Mouse (Mus musculus) cerebellum, adult 2 months (tissue): ENCODE data around the gene Prpf19. TPM values are rescaled to one million over a fixed set of nuclear protein-coding genes. Genes with fewer than 3 reads are reported as not detected.
A peak's percentile ranks its signal among the peaks of the same experiment; 100 is the strongest.

Source experiments
- DNase-seq, 2 experiments: peaks; one replicate each; pipeline ENCODE4 v3.0.0; 2021
- H3K27ac ChIP-seq: fragments of 200-500 bp; 2 replicates; pipeline ENCODE4 v1.5.1; 2012; ENCODE audit warnings: low read length, control low read depth, inconsistent platforms; ENCODE audit not compliant: insufficient read depth
- H3K27me3 ChIP-seq: fragments of 200-500 bp; 2 replicates; pipeline ENCODE4 v1.6.1; 2012; ENCODE audit warnings: inconsistent platforms, mild to moderate bottlenecking, low read length, moderate library complexity; ENCODE audit not compliant: control insufficient read depth, insufficient read depth
- H3K4me1 ChIP-seq: fragments of 200-500 bp; 2 replicates; pipeline ENCODE4 v1.6.1; 2011; ENCODE audit warnings: low read length; ENCODE audit not compliant: control insufficient read depth, insufficient read depth
- H3K4me3 ChIP-seq: fragments of 200-500 bp; replicated peaks from 2 replicates; pipeline ENCODE3; 2011; ENCODE audit warnings: mild to moderate bottlenecking, low read depth, low read length, control low read depth; ENCODE audit not compliant: insufficient read depth
- CTCF ChIP-seq: fragments of 200-500 bp; IDR thresholded peaks from 2 replicates; pipeline ENCODE4 v1.5.1; 2011; ENCODE audit warnings: low read depth, mild to moderate bottlenecking, control low read depth, low read length, moderate library complexity, borderline replicate concordance; ENCODE audit not compliant: insufficient read depth
- POLR2A ChIP-seq: fragments of 200-500 bp; IDR thresholded peaks from 2 replicates; pipeline ENCODE4 v1.6.1; 2011; ENCODE audit warnings: low read length, control low read depth, borderline replicate concordance; ENCODE audit not compliant: insufficient read depth
- WGBS: fragments of 180-500 bp; shearing (Covaris S2); methylation state at CpG from one replicate; pipeline ENCODE4 v1.1.7; 2018; 5-methylcytosine and 5-hydroxymethylcytosine counted together
- polyA plus RNA-seq: library from polyadenylated mRNA; depleted of rRNA; stranded (reverse); fragments of >200 nt; gene quantifications from 2 replicates; pipeline ENCODE4 v1.2.3, GENCODE M21; 2012; rRNA removed

Gene Prpf19
- polyA plus RNA-seq, 1 experiment: 278 TPM

DNA sequence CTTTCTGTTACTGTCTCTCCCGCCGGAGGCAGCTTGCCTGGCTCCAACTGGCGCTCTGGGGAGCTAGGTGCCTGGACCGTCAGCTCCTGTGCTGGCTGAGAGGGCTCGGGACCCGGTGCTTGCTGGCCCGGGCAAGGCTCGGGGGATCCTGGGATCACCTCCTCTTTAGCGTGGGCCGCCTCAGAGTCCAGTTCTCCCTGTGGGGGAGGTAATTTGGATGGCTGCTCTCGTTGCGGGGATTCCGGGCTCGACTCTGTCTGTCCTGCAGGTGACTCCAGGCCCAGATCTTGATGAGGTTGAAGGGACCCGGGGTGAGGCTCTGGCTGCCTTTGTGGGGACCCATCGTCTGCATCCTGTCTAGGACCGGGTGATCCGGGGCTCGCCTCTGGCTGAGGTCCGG is 53.4 kb downstream of the Prpf19 start:
- Histone ChIP-seq H3K27ac (no peak overlapping the region), H3K4me3 (peak overlapping the region; percentile 62), H3K4me1 (peaks cover 14% of the 10 kb centered on the region), H3K27me3 (no peaks in the 10 kb centered on the region)
- no peak for TF ChIP-seq POLR2A
- TF ChIP-seq CTCF: no peak
- peak; percentile 18 to 35 for DNase-seq
- under 1% methylated on average over 20 of the region's 20 CpGs for WGBS

DNA sequence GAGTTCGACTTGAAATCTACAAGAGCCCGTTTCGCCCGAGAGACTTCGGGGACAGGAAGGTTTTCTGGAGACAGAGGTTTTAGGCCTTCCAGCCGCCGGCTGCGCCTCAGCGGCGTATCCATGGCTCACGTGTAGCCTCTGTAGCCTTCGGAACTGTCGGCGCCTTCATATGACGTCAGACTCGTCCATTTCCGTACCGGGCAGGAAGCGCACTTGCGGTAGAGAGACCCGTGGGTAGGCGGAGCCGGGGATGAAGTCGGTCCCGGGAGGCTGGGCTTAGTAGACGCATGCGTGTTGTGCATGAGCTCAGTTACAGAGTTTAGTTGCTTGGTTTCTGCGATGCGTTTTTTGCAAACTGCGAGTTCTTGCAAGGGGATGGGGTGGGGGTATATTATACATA is 54.1 kb downstream of the Prpf19 start, which contains the start of gene Ccdc86:
Gene Ccdc86 (minus strand): TSS at position 155 of the 400 bp plus-strand sequence.
- peaks cover 14% of the 10 kb centered on the region for H3K4me1 ChIP-seq
- no peak within 1 kb of the TSS for H3K27ac ChIP-seq
- peak within 1 kb of the TSS; percentile 87 for H3K4me3 ChIP-seq
- no peak for TF ChIP-seq CTCF
- peak; percentile 55; the same call in 1 of the 2 replicates for TF ChIP-seq POLR2A
- WGBS: under 1% methylated on average over 30 of the region's 30 CpGs
- H3K27me3 ChIP-seq: no peaks in the 10 kb centered on the region
- DNase-seq: peak; percentile 95 to 97

DNA sequence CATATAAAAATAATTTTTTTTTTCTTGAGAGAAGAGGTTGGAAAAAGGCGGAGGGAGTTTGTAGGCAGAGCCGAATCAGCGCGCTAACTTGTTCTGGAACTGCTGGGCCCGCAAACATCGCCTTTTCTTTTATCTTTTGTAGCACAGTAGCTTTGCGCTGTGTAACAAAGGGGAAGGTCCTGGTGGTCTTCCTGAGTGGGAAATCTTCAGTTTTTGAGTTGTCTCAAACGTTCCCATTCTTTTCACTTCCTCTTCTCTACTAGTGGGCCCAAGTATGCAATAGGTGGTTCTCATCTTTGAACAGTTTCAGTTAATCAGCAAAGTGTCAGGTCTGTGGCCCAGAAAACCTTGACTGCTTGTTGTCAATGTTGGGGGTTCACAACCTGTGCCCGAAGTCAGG is 54.5 kb downstream of the Prpf19 start:
- Histone ChIP-seq H3K4me3 (peak overlapping the region; percentile 27), H3K27me3 (no peaks in the 10 kb centered on the region), H3K4me1 (peaks cover 14% of the 10 kb centered on the region), H3K27ac (no peak overlapping the region)
- TF ChIP-seq CTCF (no peak), POLR2A (no peak)
- 32% methylated on average over 9 of the region's 9 CpGs for WGBS
- DNase-seq: no peak

DNA sequence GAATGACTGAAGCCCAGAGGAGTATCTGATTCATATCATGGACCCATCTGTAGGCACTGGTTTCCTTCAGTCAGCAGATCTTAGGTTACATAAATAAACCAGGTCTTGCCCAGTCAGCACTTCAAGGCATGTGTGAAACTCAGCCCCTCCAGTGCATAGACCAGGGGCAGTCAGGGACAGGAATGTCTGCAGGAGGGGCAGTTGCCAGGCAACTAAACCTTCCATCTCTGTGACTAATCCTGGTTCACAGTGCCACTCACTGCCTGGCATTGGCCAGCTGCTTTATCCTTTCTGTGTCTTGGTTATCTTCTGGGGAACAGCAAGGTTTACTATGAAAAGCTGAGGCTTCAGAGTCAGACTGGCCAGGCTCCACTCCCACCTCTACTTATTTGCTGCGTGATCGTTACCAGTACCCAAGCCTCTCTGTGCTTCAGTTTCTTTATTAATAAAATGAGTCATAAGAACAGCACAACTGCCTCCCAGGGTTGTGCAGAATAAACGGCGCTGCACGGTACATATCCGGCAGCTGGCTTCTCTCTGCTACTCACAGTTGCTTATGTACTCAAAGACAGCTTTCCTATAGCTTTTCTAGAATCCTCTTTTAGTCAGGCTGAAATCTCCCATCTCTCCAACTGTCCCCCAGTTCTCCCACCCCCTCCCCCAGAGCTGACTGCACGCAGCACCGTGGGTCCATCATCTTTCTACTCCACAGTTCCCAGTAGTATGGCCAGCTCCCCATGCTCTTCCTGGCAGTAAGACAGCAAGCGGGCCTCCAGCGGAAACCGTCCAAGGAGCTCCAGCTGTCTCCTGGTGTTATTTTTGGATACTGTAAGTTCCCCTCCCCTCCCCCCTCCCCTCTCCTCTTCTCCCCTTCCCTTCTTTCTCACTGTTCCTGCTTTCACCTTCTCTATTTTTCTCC is 57.2 kb downstream of the Prpf19 start:
- Histone ChIP-seq H3K27ac (no peak overlapping the region), H3K4me1 (peaks cover 8% of the 10 kb centered on the region), H3K27me3 (no peaks in the 10 kb centered on the region), H3K4me3 (no peak overlapping the region)
- no peak for DNase-seq
- WGBS: 12% methylated on average over 11 of the region's 11 CpGs
- TF ChIP-seq POLR2A (no peak), CTCF (no peak)

Other genes with a start within 250 kb of the Prpf19 start
- not detected in 2 replicates for gene Pga5, start 217.2 kb upstream of the Prpf19 start, polyA plus RNA-seq
- gene Vps37c, start 206.5 kb upstream of the Prpf19 start, polyA plus RNA-seq: 30.6 and 31.4 TPM in 2 replicates
- gene Cd5, start 156.2 kb upstream of the Prpf19 start, polyA plus RNA-seq: 0.43 and 0.54 TPM in 2 replicates
- 0.05 and 0.10 TPM in 2 replicates for gene Cd6, start 65.2 kb upstream of the Prpf19 start, polyA plus RNA-seq
- 0.51 and 0.62 TPM in 2 replicates for gene Slc15a3, start 55.5 kb upstream of the Prpf19 start, polyA plus RNA-seq
- gene Tmem132a, start 25.3 kb upstream of the Prpf19 start, polyA plus RNA-seq: 350 and 389 TPM in 2 replicates
- 109 and 115 TPM in 2 replicates for gene Tmem109, start 13.2 kb upstream of the Prpf19 start, polyA plus RNA-seq
- gene Zp1, start 25.4 kb downstream of the Prpf19 start, polyA plus RNA-seq: 0.05 TPM in 1 of 2 replicates, not detected in the other
- 0.06 and 0.10 TPM in 2 replicates for gene Ptgdr2, start 41.9 kb downstream of the Prpf19 start, polyA plus RNA-seq
- 4.9 and 5.3 TPM in 2 replicates for gene Ccdc86, start 54.0 kb downstream of the Prpf19 start, polyA plus RNA-seq
- not detected in 2 replicates for gene Ms4a10, start 79.4 kb downstream of the Prpf19 start, polyA plus RNA-seq
- gene Ms4a15, start 98.0 kb downstream of the Prpf19 start, polyA plus RNA-seq: 0.05 and 0.08 TPM in 2 replicates
- gene Ms4a18, start 122.8 kb downstream of the Prpf19 start, polyA plus RNA-seq: not detected in 2 replicates
- not detected in 2 replicates for gene Ms4a8a, start 185.9 kb downstream of the Prpf19 start, polyA plus RNA-seq
- gene 1700017D01Rik, start 235.6 kb downstream of the Prpf19 start, polyA plus RNA-seq: not detected in 2 replicates